ENCODE assay signal across 8 mouse cellular contexts in the genomic region with DNA sequence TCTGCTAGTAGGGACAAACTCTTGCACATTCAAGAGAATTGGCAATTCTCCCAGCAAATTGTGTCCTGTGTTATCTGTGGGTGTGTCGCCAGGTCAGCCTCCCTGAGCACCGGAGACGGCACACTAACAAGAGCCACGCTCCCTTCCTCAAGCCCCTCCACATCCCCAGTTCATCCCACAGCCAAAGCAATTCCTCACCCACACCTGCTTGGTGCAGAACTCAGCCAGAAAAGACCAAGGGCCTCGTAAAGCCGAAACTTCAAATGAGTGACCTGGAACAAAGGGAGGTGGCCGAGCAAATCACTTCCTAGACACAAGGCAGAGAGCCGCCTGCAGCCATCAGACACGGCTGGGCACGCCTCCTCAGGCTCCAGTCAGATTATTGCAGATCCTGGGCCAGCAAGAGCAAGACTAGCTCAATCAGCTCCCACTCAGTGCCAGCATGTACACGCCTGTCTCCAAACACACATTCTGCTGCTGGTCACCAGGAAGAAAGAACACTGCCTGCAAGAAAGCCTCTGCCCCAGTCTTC. TPM values are rescaled to one million over a fixed set of nuclear protein-coding genes. Genes with fewer than 3 reads are reported as not detected.
DNase-seq lines count a peak whose midpoint lies in the region; ATAC-seq and TF ChIP-seq lines count a peak whose summit lies in the region.

No protein-coding gene starts in this region.

- TF ChIP-seq CTCF in heart, postnatal 0 days (IDR thresholded peaks at IDR 0.05; ENCODE audit: low read depth), result no peak

- peak; percentile 29 to 36 for DNase-seq in layer of hippocampus, adult 8-10 months (ENCODE audit: low spot score in 2 of 2)
- no peak for DNase-seq in layer of hippocampus, postnatal 14 days (ENCODE audit: low spot score in 2 of 2)
- peak; percentile 53 for DNase-seq in heart, postnatal 0 days (ENCODE audit: low spot score)
- DNase-seq in kidney, postnatal 14 days, result peak; percentile 61
- DNase-seq in lung, postnatal 10 days, result peak; percentile 66
- DNase-seq in skeletal muscle tissue, adult 2 months (ENCODE audit: low read depth, low spot score), result peak; percentile 48

- peak overlapping the region; percentile 30 for H3K4me3 ChIP-seq in heart, postnatal 0 days (ENCODE audit: low read depth, low read length)

- 8% methylated on average over 11 of the region's 11 CpGs for WGBS in heart, postnatal 0 days

- H3K4me2 ChIP-seq in heart, postnatal 0 days (ENCODE audit: low read depth, low read length), result peak overlapping the region; percentile 57

- peaks cover 35% of the 10 kb centered on the region for H3K4me1 ChIP-seq in heart, postnatal 0 days (ENCODE audit: control insufficient read depth, insufficient read depth)

- TF ChIP-seq EP300 in heart, postnatal 0 days (IDR thresholded peaks at IDR 0.05; ENCODE audit: low read depth), result no peak

- no peaks in the 10 kb centered on the region for H3K9me3 ChIP-seq in heart, postnatal 0 days (replicated peaks; ENCODE audit: control insufficient read depth, low read length)

- no peaks in the 10 kb centered on the region; the same call in 1 of the 2 replicates for H3K36me3 ChIP-seq in heart, postnatal 0 days (replicated peaks; ENCODE audit: control insufficient read depth, insufficient read depth, low read length)

- peak overlapping the region; percentile 44 for H3K9ac ChIP-seq in heart, postnatal 0 days (replicated peaks; ENCODE audit: low read depth, low read length)

- peak; percentile 69 for ATAC-seq in erythroblast, adult 5-6 weeks (replicated peaks; ENCODE audit: low FRiP score, poor library complexity, severe bottlenecking)
- ATAC-seq in heart, postnatal 0 days (ENCODE audit: insufficient read depth, low read depth), result peak; percentile 57
- no peak for ATAC-seq in activated CD4-positive, CD25-positive, alpha-beta regulatory T cell, adult 4 months

- H3K27ac ChIP-seq in heart, postnatal 0 days (ENCODE audit: low read depth), result peak overlapping the region; percentile 82

- no peaks in the 10 kb centered on the region for H3K27me3 ChIP-seq in heart, postnatal 0 days (ENCODE audit: control insufficient read depth, insufficient read depth, low read length)

RNA-seq across cellular contexts. Expression of gene D17Wsu92e, which starts 23.0 kb away (rescaled TPM):
- total RNA-seq in layer of hippocampus, adult 8-10 months (2022), result 100 to 1,000 TPM; 176 to 194 (median 184) TPM
- total RNA-seq in layer of hippocampus, postnatal 14 days (2021), result 100 to 1,000 TPM; 121 to 130 TPM
- 63.8 and 80.7 TPM in 2 replicates for total RNA-seq in erythroblast, adult 5-6 weeks (2015; ENCODE audit: low replicate concordance)
- 193 and 216 TPM in 2 replicates for total RNA-seq in erythroblast, adult 5-6 weeks (2017; ENCODE audit: low replicate concordance)
- total RNA-seq in heart, postnatal 0 days (2014; rRNA removed; ENCODE audit: low replicate concordance), result 80.6 and 85.7 TPM in 2 replicates
- polyA plus RNA-seq in heart, postnatal 0 days (2015; fragmentation: Nextera tagmentation; extraction: Ambion mirVana), result 12.5 and 15.0 TPM in 2 replicates
- polyA plus RNA-seq in activated CD4-positive, CD25-positive, alpha-beta regulatory T cell, adult 4 months (2017; shearing (Covaris generic)), result 10 to 100 TPM; 14.1 to 15.2 TPM

RNA-seq across cellular contexts. Expression of gene Snrpc, which starts 40.5 kb away (rescaled TPM):
- total RNA-seq in layer of hippocampus, adult 8-10 months (2022), result 10 to 100 TPM; 39.0 to 49.8 (median 42.1) TPM
- total RNA-seq in layer of hippocampus, postnatal 14 days (2021), result 10 to 100 TPM; 65.3 to 70.2 TPM
- 20.6 and 60.0 TPM in 2 replicates for total RNA-seq in erythroblast, adult 5-6 weeks (2015; ENCODE audit: low replicate concordance)
- 43.8 and 51.5 TPM in 2 replicates for total RNA-seq in erythroblast, adult 5-6 weeks (2017; ENCODE audit: low replicate concordance)
- total RNA-seq in heart, postnatal 0 days (2014; rRNA removed; ENCODE audit: low replicate concordance), result 113 and 125 TPM in 2 replicates
- polyA plus RNA-seq in heart, postnatal 0 days (2015; fragmentation: Nextera tagmentation; extraction: Ambion mirVana), result 182 and 185 TPM in 2 replicates
- polyA plus RNA-seq in activated CD4-positive, CD25-positive, alpha-beta regulatory T cell, adult 4 months (2017; shearing (Covaris generic)), result 100 to 1,000 TPM; 108 to 126 TPM

RNA-seq across cellular contexts. Expression of gene Uhrf1bp1, which starts 58.8 kb away (rescaled TPM):
- total RNA-seq in layer of hippocampus, adult 8-10 months (2022), result 10 to 100 TPM; 17.5 to 20.4 (median 18.4) TPM
- total RNA-seq in layer of hippocampus, postnatal 14 days (2021), result 10 to 100 TPM; 16.1 to 20.3 TPM
- total RNA-seq in erythroblast, adult 5-6 weeks (2015; ENCODE audit: low replicate concordance), result 3.3 and 4.4 TPM in 2 replicates
- 4.3 and 5.4 TPM in 2 replicates for total RNA-seq in erythroblast, adult 5-6 weeks (2017; ENCODE audit: low replicate concordance)
- 5.3 and 12.3 TPM in 2 replicates for total RNA-seq in heart, postnatal 0 days (2014; rRNA removed; ENCODE audit: low replicate concordance)
- 1.4 and 1.9 TPM in 2 replicates for polyA plus RNA-seq in heart, postnatal 0 days (2015; fragmentation: Nextera tagmentation; extraction: Ambion mirVana)
- 1 to 10 TPM in 1 of 2 experiments, under 1 TPM in 1; 0.93 to 1.4 TPM for polyA plus RNA-seq in activated CD4-positive, CD25-positive, alpha-beta regulatory T cell, adult 4 months (2017; shearing (Covaris generic))

Comparison
In these comparisons a context has a peak if more than half of its experiments do, and no peak if none do; other contexts are left out.
1. DNase-seq: peak in layer of hippocampus, adult 8-10 months (2 of 2), heart, postnatal 0 days (single experiment), kidney, postnatal 14 days (single experiment), lung, postnatal 10 days (single experiment) and skeletal muscle tissue, adult 2 months (single experiment); none in layer of hippocampus, postnatal 14 days (0 of 2).